Mouse (Mus musculus): ENCODE results near the gene Mrpl28.

- no peak for TF ChIP-seq POLR2A (IDR thresholded peaks at IDR 0.05; ENCODE audit: insufficient read depth, low read depth, low read length)
- TF ChIP-seq CTCF (IDR thresholded peaks at IDR 0.05): no peak
- TF ChIP-seq EP300 (IDR thresholded peaks at IDR 0.05; ENCODE audit: insufficient read depth, low read depth, low read length): no peak
Observed at GRCm38 (mm10) chr17:26137751-26138130, 14.4 kb downstream of the Mrpl28 start.
